Mouse (Mus musculus): ENCODE measurements around the gene Il11ra1. TPM values are rescaled to one million over a fixed set of nuclear protein-coding genes. Genes with fewer than 3 reads are reported as not detected.

Il11ra1 gene
- polyA plus RNA-seq, 1 experiment from 2014 or later: 253 TPM

DNA sequence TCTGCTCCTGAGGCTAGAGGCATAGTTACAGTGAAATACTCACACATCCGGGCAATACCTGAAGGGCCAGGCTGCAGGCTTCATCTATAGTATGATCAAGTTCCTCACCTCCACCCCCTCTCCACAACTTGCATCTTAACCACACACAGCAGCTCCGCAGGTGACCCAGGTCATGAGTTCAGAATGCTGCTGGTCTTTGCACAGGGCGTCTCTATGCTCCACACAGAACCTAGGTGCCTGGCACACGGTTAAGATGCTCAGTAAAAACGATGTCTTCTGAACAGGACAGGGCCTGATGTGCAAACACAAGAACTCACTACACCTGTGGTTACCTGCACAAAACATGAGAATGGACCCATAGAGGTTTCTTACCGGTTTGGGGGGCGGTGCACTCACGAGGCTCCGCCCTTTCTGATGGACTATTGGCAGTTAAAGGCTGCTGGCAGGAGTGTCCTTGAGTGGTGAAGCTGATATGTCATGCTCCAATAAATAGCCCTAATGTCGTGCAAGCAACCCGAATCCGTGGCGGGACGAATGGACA lies 55.1 kb downstream of the Il11ra1 start, which contains the start of gene Galt:
TSS of gene Galt (plus strand) at position 432 of the 541 bp plus-strand sequence.
- H3K27ac ChIP-seq: peak within 1 kb of the TSS; percentile 89
- no peak for DNase-seq (ENCODE audit: low spot score)
- H3K4me1 ChIP-seq: peaks cover 29% of the 10 kb centered on the region
- peaks cover 26% of the 10 kb centered on the region for H3K36me3 ChIP-seq
- H3K4me3 ChIP-seq: peak within 1 kb of the TSS; percentile 85
- no peaks in the 10 kb centered on the region for H3K9me3 ChIP-seq (replicated peaks)
- no peaks in the 10 kb centered on the region for H3K27me3 ChIP-seq (ENCODE audit: low read depth, poor library complexity, severe bottlenecking)
- 13% methylated on average over 14 of the region's 14 CpGs for WGBS

DNA sequence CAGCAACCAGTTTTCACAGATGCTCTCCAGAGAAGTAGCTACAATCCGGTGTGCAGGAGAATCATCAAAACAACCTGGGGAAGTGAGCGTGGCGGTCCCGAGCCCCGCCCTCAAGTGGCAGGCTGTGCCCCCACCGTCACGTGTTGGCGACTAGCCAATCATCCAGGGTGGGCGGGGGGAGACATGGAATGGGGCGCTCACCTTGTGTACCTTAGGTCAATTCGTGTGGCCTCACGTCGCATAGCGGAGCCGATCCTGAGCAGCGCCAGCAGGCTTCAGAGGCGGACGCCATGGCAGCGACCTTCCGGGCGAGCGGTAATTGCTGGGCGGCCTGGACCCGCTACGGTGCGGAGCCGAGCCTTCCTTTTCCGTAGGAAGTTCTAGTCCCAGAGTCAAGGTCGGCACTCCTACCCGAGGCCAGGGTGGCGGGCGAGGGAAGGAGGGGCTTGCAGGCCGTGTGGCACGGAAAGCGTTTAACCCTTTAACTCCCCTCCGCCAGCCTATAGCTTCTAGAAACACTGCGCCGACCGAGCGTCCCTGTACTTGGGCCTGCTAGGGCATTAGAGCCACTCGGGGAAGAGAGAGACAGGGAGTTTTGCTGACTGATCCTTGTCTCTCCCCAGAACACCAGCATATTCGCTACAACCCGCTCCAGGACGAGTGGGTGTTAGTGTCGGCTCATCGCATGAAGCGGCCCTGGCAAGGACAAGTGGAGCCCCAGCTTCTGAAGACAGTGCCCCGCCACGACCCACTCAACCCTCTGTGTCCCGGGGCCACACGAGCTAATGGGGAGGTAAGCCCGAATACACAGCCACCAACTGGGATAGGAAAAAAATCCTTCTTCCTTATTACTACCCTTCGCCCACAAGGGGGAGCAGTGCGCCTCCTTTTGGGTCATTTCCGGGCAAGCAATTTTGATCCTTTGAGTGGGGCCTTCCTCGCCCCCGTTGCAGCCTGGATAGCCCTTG lies 55.8 kb downstream of the Il11ra1 start, which contains the start of gene Sigmar1:
TSS of gene Sigmar1 (minus strand) at position 820 of the 968 bp plus-strand sequence.
- peaks cover 36% of the 10 kb centered on the region for H3K4me1 ChIP-seq
- H3K27ac ChIP-seq: peak within 1 kb of the TSS; percentile 89
- H3K4me3 ChIP-seq: peak within 1 kb of the TSS; percentile 85
- H3K36me3 ChIP-seq: peaks cover 26% of the 10 kb centered on the region
- peak; percentile 91 for DNase-seq (ENCODE audit: low spot score)
- under 1% methylated on average over 57 of the region's 57 CpGs for WGBS
- H3K9me3 ChIP-seq (replicated peaks): no peaks in the 10 kb centered on the region
- no peaks in the 10 kb centered on the region for H3K27me3 ChIP-seq (ENCODE audit: low read depth, poor library complexity, severe bottlenecking)

DNA sequence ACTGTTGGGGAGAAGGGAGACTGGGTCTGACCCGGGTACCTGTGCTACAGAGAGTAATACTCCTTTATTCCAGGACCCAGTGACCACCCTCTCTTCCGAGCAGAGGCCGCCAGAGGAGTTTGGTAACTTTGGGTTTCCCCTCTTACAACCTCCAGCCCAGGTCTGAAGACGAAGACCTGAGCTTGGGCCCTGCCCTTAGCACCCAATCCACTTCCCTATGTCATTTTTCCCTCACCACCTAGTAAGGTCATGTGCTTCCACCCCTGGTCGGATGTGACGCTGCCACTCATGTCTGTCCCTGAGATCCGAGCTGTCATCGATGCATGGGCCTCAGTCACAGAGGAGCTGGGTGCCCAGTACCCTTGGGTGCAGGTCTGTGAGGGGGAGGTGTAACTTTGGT lies 56.7 kb downstream of the Il11ra1 start:
- Histone ChIP-seq H3K4me3 (peak overlapping the region; percentile 85), H3K27ac (peak overlapping the region; percentile 89), H3K27me3 (ENCODE audit: low read depth, poor library complexity, severe bottlenecking) (no peaks in the 10 kb centered on the region), H3K36me3 (peaks cover 26% of the 10 kb centered on the region), H3K9me3 (replicated peaks) (no peaks in the 10 kb centered on the region), H3K4me1 (peaks cover 44% of the 10 kb centered on the region)
- no peak for DNase-seq (ENCODE audit: low spot score)
- 78% methylated on average over 8 of the region's 8 CpGs for WGBS

DNA sequence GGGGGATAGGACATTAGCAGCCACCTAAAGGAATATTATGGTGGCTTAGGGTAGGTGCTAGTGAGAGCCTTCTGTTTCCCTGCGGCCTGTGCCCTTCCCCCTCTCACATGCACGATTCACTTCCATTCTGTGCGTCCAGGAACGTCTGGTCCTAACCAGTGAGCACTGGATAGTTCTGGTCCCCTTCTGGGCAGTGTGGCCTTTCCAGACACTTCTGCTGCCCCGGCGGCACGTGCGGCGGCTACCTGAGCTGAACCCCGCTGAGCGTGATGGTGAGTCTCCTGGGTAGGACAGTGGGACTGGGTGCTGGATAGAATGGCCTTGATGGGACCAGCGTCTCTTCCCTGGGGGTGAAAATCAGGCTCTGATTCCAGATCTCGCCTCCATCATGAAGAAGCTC lies 57.5 kb downstream of the Il11ra1 start:
- H3K27ac ChIP-seq: no peak overlapping the region
- no peaks in the 10 kb centered on the region for H3K27me3 ChIP-seq (ENCODE audit: low read depth, poor library complexity, severe bottlenecking)
- DNase-seq (ENCODE audit: low spot score): peak; percentile 30
- no peaks in the 10 kb centered on the region for H3K9me3 ChIP-seq (replicated peaks)
- peaks cover 26% of the 10 kb centered on the region for H3K36me3 ChIP-seq
- 93% methylated on average over 13 of the region's 13 CpGs for WGBS
- no peak overlapping the region for H3K4me3 ChIP-seq
- peaks cover 53% of the 10 kb centered on the region for H3K4me1 ChIP-seq

DNA sequence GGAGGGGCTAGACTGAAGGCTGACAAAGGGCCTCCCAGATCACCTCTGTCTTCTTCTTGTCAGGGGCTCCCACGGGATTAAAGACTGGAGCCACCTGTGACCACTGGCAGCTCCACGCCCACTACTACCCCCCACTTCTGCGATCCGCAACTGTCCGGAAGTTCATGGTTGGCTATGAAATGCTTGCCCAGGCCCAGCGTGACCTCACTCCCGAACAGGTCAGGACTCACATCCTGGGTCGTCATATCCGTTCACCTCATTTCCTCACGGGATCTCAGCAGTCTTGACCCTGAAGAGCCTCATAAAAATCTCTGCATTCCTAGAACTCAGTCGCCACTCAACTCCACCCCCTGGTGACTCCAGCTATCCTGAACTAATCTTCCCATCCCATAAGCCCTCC lies 58.2 kb downstream of the Il11ra1 start:
- DNase-seq (ENCODE audit: low spot score): no peak
- H3K27ac ChIP-seq: no peak overlapping the region
- no peaks in the 10 kb centered on the region for H3K27me3 ChIP-seq (ENCODE audit: low read depth, poor library complexity, severe bottlenecking)
- H3K36me3 ChIP-seq: peaks cover 26% of the 10 kb centered on the region
- no peak overlapping the region for H3K4me3 ChIP-seq
- no peaks in the 10 kb centered on the region for H3K9me3 ChIP-seq (replicated peaks)
- WGBS: 68% methylated on average over 11 of the region's 11 CpGs
- H3K4me1 ChIP-seq: peaks cover 60% of the 10 kb centered on the region

DNA sequence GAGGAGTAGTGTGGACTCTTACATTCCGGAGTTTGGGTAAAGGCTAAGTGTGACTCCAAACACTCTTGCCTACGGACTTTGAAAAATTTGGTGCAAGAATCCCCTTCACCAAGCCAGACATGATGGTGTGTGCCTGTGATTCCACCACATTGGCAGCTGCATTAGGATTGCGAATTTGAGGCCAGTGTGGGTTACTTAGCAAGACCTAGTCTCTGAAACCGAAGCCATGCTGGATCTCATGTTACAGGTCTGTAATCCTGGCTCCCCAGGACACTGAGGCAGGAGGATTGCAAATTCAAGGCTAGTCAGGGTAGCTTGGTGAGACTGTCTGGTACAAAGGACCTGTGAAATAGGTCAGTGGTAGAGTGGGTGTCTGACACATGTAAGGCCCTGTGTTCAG lies 58.9 kb downstream of the Il11ra1 start:
- Histone ChIP-seq H3K27ac (no peak overlapping the region), H3K4me3 (no peak overlapping the region), H3K9me3 (replicated peaks) (no peaks in the 10 kb centered on the region), H3K36me3 (peaks cover 26% of the 10 kb centered on the region), H3K4me1 (peaks cover 67% of the 10 kb centered on the region), H3K27me3 (ENCODE audit: low read depth, poor library complexity, severe bottlenecking) (no peaks in the 10 kb centered on the region)
- no peak for DNase-seq (ENCODE audit: low spot score)
- 88% methylated on average over 4 of the region's 4 CpGs for WGBS

DNA sequence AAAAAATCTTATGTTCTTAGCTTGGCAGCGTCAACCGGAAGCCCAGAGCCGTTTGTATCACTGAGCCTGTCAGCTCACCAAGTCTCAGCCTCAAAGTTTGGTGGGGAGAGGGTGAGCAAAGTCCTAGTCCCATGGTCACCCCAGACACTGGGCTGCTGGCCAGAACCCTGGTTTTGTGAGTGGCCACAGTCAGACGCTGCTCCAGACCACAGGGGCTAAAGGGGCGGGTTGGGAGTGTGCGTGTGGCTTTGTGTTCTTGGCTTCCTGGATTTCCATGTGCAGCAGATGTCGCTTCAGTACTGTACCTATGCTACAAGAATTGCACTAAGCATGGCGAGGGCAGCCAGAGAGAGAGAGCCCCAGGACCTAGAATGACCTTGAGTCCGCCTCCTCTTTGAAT lies 59.4 kb downstream of the Il11ra1 start:
- peaks cover 69% of the 10 kb centered on the region for H3K4me1 ChIP-seq
- 93% methylated on average over 9 of the region's 9 CpGs for WGBS
- no peaks in the 10 kb centered on the region for H3K27me3 ChIP-seq (ENCODE audit: low read depth, poor library complexity, severe bottlenecking)
- peaks cover 26% of the 10 kb centered on the region for H3K36me3 ChIP-seq
- H3K9me3 ChIP-seq (replicated peaks): no peaks in the 10 kb centered on the region
- no peak for DNase-seq (ENCODE audit: low spot score)
- no peak overlapping the region for H3K4me3 ChIP-seq
- H3K27ac ChIP-seq: peak overlapping the region; percentile 90

DNA sequence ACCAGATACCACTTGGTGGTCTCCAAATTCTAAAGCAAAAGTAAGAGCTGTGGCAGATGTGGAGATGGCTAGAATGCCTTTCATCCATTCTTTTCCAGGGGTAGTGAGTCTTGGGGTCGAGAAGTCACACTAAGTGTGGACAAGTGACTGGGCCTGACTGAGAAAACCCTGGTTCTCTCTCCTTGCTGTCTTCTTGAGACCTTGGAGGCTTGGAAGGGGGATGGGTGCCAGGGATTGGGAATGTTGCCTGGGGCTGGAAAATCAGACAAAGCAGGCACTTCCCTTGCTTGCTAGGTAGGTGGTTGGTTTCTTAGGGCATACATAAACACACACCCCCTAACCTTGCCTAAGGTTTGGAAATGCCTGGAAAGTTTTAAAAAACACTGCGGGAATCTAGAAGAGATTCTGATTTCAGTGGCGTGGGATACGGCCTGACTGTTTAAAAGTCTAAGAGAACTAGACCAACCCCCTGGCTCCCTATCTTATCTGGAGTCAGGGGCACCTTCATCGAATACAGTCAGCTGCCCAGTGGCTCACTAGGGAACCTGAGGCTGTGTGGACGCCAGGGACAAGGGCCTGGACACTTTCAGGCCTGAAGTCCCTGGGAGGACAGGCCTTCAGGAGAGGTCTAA lies 60.0 kb downstream of the Il11ra1 start:
- Histone ChIP-seq H3K9me3 (replicated peaks) (no peaks in the 10 kb centered on the region), H3K27me3 (ENCODE audit: low read depth, poor library complexity, severe bottlenecking) (no peaks in the 10 kb centered on the region), H3K4me1 (peaks cover 67% of the 10 kb centered on the region), H3K27ac (peak overlapping the region; percentile 90), H3K36me3 (peaks cover 27% of the 10 kb centered on the region), H3K4me3 (peak overlapping the region; percentile 64)
- DNase-seq (ENCODE audit: low spot score): no peak
- 32% methylated on average over 6 of the region's 6 CpGs for WGBS

DNA sequence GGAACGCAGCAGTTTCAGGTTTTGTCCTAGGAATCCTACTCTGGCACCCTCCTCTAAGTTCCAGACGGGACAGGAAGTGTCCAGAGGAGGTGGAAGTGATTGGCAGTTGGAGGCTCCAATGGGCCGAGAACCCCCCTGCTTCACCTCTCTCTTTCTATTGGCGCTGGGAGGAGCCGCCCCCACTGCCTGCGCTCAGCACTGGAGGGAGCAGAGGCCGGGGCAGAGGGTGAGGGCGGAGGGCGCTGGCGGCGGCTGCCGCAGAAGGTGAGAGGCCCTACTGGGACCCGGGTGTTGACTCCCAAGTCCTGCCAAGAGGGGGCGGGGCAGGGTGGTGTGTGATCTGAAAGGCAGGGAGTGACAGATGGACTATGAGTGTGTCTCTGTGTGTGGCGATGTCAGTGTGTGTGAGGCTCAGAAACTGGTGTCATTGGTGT lies 60.5 kb downstream of the Il11ra1 start:
- WGBS: 0% methylated on average over 15 of the region's 15 CpGs
- H3K4me3 ChIP-seq: peak overlapping the region; percentile 64
- H3K4me1 ChIP-seq: peaks cover 63% of the 10 kb centered on the region
- DNase-seq (ENCODE audit: low spot score): peak; percentile 88
- H3K9me3 ChIP-seq (replicated peaks): no peaks in the 10 kb centered on the region
- peaks cover 28% of the 10 kb centered on the region for H3K36me3 ChIP-seq
- peak overlapping the region; percentile 90 for H3K27ac ChIP-seq
- H3K27me3 ChIP-seq (ENCODE audit: low read depth, poor library complexity, severe bottlenecking): no peaks in the 10 kb centered on the region

DNA sequence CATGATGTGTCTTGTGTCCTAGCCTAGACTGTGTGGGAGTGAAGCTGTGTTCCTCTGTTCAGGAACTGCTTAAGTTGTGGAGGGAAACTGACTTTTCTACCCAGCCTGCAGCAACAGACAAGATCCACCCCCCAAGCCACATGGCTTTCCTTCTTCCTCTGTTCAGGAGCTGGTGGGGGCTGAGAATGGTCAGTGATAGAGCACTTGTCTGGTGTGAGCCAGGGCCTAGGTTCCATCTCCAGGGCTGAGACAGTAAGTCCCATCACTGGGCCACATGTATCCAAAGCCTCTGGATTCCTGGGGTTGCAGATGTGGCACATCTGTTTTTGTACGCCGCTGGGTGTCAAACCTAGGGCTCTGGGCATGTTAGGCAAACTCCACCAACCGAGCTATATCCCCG lies 61.1 kb downstream of the Il11ra1 start:
- Histone ChIP-seq H3K27me3 (ENCODE audit: low read depth, poor library complexity, severe bottlenecking) (no peaks in the 10 kb centered on the region), H3K4me1 (peaks cover 63% of the 10 kb centered on the region), H3K4me3 (peak overlapping the region; percentile 64), H3K9me3 (replicated peaks) (no peaks in the 10 kb centered on the region), H3K27ac (peak overlapping the region; percentile 90), H3K36me3 (peaks cover 32% of the 10 kb centered on the region)
- 71% methylated on average over 4 of the region's 4 CpGs for WGBS
- DNase-seq (ENCODE audit: low spot score): peak; percentile 33

DNA sequence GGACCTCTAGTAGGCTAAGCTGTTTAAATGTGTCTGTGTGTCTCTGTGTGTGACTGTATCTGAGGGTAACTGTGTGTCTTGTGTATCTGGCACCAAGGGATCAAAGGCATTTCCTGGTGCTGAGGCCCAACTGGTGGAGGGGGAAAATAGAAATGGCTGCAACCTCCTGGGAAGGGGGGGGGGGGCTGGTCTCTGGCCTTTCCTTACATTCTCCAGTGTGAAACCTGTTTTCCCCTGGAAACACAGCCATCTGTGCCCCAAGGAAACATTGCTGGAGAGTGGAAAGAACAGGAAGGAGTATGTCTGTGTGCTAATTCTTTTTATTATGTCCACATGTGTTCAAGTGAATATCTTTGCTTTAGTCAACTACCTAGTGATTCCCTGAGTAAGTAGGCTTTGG lies 61.9 kb downstream of the Il11ra1 start:
- Histone ChIP-seq H3K9me3 (replicated peaks) (no peaks in the 10 kb centered on the region), H3K27me3 (ENCODE audit: low read depth, poor library complexity, severe bottlenecking) (no peaks in the 10 kb centered on the region), H3K36me3 (peaks cover 39% of the 10 kb centered on the region), H3K4me3 (peak overlapping the region; percentile 64), H3K27ac (peak overlapping the region; percentile 90), H3K4me1 (peaks cover 57% of the 10 kb centered on the region)
- DNase-seq (ENCODE audit: low spot score): peak; percentile 40

DNA sequence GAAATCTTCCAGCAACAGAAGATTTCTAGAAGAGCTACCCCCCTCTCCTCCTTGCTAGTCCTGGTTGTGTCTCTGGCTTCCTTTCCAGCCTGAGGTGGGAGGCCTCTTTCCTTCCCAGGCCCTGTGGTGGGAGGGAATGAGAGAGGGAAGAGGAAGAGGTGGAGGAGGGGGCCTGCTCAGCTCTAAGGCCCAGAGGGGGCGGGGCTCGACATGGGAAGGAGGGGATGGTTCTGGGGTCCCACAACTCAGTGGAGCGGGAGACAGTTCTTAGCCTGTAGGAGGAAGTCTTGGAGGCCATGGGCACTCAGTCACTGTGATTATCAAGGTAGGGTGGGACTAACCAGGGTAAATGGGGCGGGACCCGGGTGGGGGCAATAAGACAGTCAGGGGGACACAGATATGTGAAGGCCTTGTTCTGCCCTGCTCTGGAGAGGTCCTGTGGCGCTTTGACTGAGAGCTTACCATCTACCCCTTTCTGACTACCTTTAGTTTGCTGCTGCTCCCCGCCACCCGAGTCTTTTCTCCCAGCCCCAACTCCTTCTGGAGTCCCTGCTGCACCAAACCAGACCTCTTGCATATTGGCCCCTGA lies 62.4 kb downstream of the Il11ra1 start:
- Histone ChIP-seq H3K4me1 (peaks cover 54% of the 10 kb centered on the region), H3K4me3 (peak overlapping the region; percentile 64), H3K36me3 (peaks cover 40% of the 10 kb centered on the region), H3K27ac (peak overlapping the region; percentile 90), H3K9me3 (replicated peaks) (no peaks in the 10 kb centered on the region), H3K27me3 (ENCODE audit: low read depth, poor library complexity, severe bottlenecking) (no peaks in the 10 kb centered on the region)
- peak; percentile 80 for DNase-seq (ENCODE audit: low spot score)
- 16% methylated on average over 8 of the region's 8 CpGs for WGBS

All from limb, embryonic 10.5 days (tissue).